ENCODE assay signal across 9 mouse cellular contexts in genomic region chr12:108529214-108529613, GRCm38 (mm10). TPM values are rescaled to one million over a fixed set of nuclear protein-coding genes. Genes with fewer than 3 reads are reported as not detected.
DNase-seq lines count a peak whose midpoint lies in the region; ATAC-seq and TF ChIP-seq lines count a peak whose summit lies in the region.
"Had no signal": no experiment of that assay in that cellular context is flagged by ENCODE, and none has a peak within 500 bp of the region (broad histone marks: within the 10 kb centered on the region; RNA-seq: fewer than 3 reads in every experiment).

No protein-coding gene starts in this region.

- no peak overlapping the region for H3K4me2 ChIP-seq in lung, embryonic 16.5 days (ENCODE audit: low read depth, low read length)

- no peak for TF ChIP-seq POLR2A in lung, adult 2 months (IDR thresholded peaks at IDR 0.05; ENCODE audit: borderline replicate concordance, extremely low read depth, low read depth, low read length)

- H3K27ac ChIP-seq in lung, embryonic 16.5 days (ENCODE audit: low read length), result no peak overlapping the region

- TF ChIP-seq CTCF in lung, adult 2 months (IDR thresholded peaks at IDR 0.05; ENCODE audit: insufficient read depth, low read length), result peak; percentile 76

- peak; percentile 41; the same call in 1 of the 2 replicates for ATAC-seq in lung, embryonic 16.5 days (ENCODE audit: low read depth)
- no peak for ATAC-seq in erythroid progenitor cell, adult 5-6 weeks (replicated peaks; ENCODE audit: low FRiP score, poor library complexity, severe bottlenecking)

- no peaks in the 10 kb centered on the region for H3K4me1 ChIP-seq in lung, adult 2 months (ENCODE audit: control insufficient read depth, insufficient read depth, low read length)
- H3K4me1 ChIP-seq in lung, embryonic 16.5 days (replicated peaks; ENCODE audit: control insufficient read depth, insufficient read depth, low read length), result no peaks in the 10 kb centered on the region

- no peaks in the 10 kb centered on the region for H3K27me3 ChIP-seq in lung, embryonic 16.5 days (ENCODE audit: control insufficient read depth, insufficient read depth, low read depth, low read length)
- no peaks in the 10 kb centered on the region for H3K27me3 ChIP-seq in splenic B cell, adult 2 months (ENCODE audit: control insufficient read depth, insufficient read depth, low read length, poor library complexity, severe bottlenecking)

- peak; percentile 31 for DNase-seq in lung, adult 2 months
- DNase-seq in lung, postnatal 25 days (ENCODE audit: low spot score), result no peak
- DNase-seq in R1 (ENCODE audit: low read depth, low spot score), result peak; percentile 88
- DNase-seq in embryo, embryonic 10 days (ENCODE audit: low spot score), result peak; percentile 64
- DNase-seq in kidney, adult 9 months, result peak; percentile 33
- DNase-seq in splenic B cell, adult 2 months (ENCODE audit: low read depth, low spot score), result peak; percentile 65

- no peak overlapping the region for H3K4me3 ChIP-seq in lung, adult 2 months (replicated peaks; ENCODE audit: extremely low read depth, low read depth, low read length)
- no peak overlapping the region for H3K4me3 ChIP-seq in lung, embryonic 16.5 days (ENCODE audit: low read length)
- H3K4me3 ChIP-seq: myocyte had no signal

- 46% methylated on average over 8 of the region's 8 CpGs for WGBS in lung, adult 2 months
- WGBS in lung, embryonic 16.5 days, result 35% methylated on average over 8 of the region's 8 CpGs

- H3K36me3 ChIP-seq in lung, embryonic 16.5 days (ENCODE audit: control insufficient read depth, insufficient read depth, low read length), result peaks cover 10% of the 10 kb centered on the region
- no peaks in the 10 kb centered on the region for H3K36me3 ChIP-seq in splenic B cell, adult 2 months (ENCODE audit: control insufficient read depth, insufficient read depth, low read length, poor library complexity, severe bottlenecking)

- H3K9ac ChIP-seq in lung, embryonic 16.5 days (ENCODE audit: low read length), result no peak overlapping the region

- no peaks in the 10 kb centered on the region for H3K9me3 ChIP-seq in lung, embryonic 16.5 days (ENCODE audit: control insufficient read depth, low read length)

RNA-seq across cellular contexts. Expression of gene Evl, which starts 25.3 kb away (rescaled TPM):
- 51.2 and 65.6 TPM in 2 replicates for polyA plus RNA-seq in lung, adult 2 months (2012; rRNA removed)
- 41.6 and 44.6 TPM in 2 replicates for polyA plus RNA-seq in lung, embryonic 16.5 days (2015; fragmentation: Nextera tagmentation; extraction: Ambion mirVana)
- total RNA-seq in erythroid progenitor cell, adult 5-6 weeks (2015; ENCODE audit: low replicate concordance), result 56.6 and 94.8 TPM in 2 replicates
- 12.6 and 13.4 TPM in 2 replicates for total RNA-seq in erythroid progenitor cell, adult 5-6 weeks (2017; ENCODE audit: low replicate concordance)
